Mouse (Mus musculus) embryonic facial prominence, embryonic 14.5 days (tissue): ENCODE measurements around the gene Sars2. TPM values are rescaled to one million over a fixed set of nuclear protein-coding genes. Genes with fewer than 3 reads are reported as not detected.
A peak's percentile ranks its signal among the peaks of the same experiment; 100 is the strongest.

Experiments
- ATAC-seq: fragments of 200-750 bp; cut with Nextera tagmentation; 2 replicates; pipeline ENCODE4 v1.8.0; 2017; ENCODE audit warnings: low read depth, moderate number of reproducible peaks, moderate TSS enrichment
- DNase-seq: peaks from one replicate; pipeline ENCODE4 v3.0.0-alpha.2; 2015; ENCODE audit warnings: low spot score
- H3K27ac ChIP-seq: fragments of 300-500 bp; sonication (generic); replicated peaks from 2 replicates; pipeline ENCODE4 v1.5.1; 2014; ENCODE audit warnings: low read depth, mild to moderate bottlenecking, low read length, moderate library complexity
- H3K27me3 ChIP-seq: fragments of 300-500 bp; sonication (generic); replicated peaks from 2 replicates; pipeline ENCODE4 v1.6.1; 2014; ENCODE audit warnings: low read length; ENCODE audit not compliant: control insufficient read depth, insufficient read depth
- H3K36me3 ChIP-seq: fragments of 300-500 bp; sonication (generic); 2 replicates; pipeline ENCODE4 v1.6.1; 2014; ENCODE audit warnings: low read length, mixed read lengths; ENCODE audit not compliant: control insufficient read depth, insufficient read depth
- H3K4me1 ChIP-seq: fragments of 300-500 bp; sonication (generic); 2 replicates; pipeline ENCODE4 v1.6.1; 2014; ENCODE audit warnings: antibody characterized with exemption, low read length; ENCODE audit not compliant: control insufficient read depth, insufficient read depth
- H3K4me2 ChIP-seq: fragments of 300-500 bp; sonication (generic); 2 replicates; pipeline ENCODE4 v1.6.1; 2014; ENCODE audit warnings: low read depth, mild to moderate bottlenecking, low read length, moderate library complexity, mixed read lengths
- H3K4me3 ChIP-seq: fragments of 300-500 bp; sonication (generic); 2 replicates; pipeline ENCODE4 v1.5.1; 2014; ENCODE audit warnings: low read depth, mild to moderate bottlenecking, low read length
- H3K9ac ChIP-seq: fragments of 300-500 bp; sonication (generic); 2 replicates; pipeline ENCODE4 v1.6.1; 2014; ENCODE audit warnings: low read depth, mild to moderate bottlenecking, low read length, moderate library complexity, mixed read lengths
- H3K9me3 ChIP-seq: fragments of 300-500 bp; sonication (generic); 2 replicates; pipeline ENCODE4 v1.6.1; 2016; ENCODE audit warnings: low read length; ENCODE audit not compliant: control insufficient read depth
- WGBS: fragments of 180-500 bp; shearing (Covaris S2); extraction: QIAGEN DNeasy Blood & Tissue Kit; methylation state at CpG from one replicate; pipeline ENCODE4 v1.1.7; 2014; 5-methylcytosine and 5-hydroxymethylcytosine counted together
- polyA plus RNA-seq: library from polyadenylated mRNA; unstranded; fragments of >200 nt; fragmentation: Nextera tagmentation; extraction: Ambion mirVana; gene quantifications from 2 replicates; pipeline ENCODE4 v1.2.1, GENCODE M21; 2014

The Sars2 gene
- polyA plus RNA-seq, 1 experiment from 2014 or later: 20.5 TPM

GRCm38 (mm10) chr7:28789235-28789634, 47.4 kb downstream of the Sars2 start:
- 38% methylated on average over 3 of the region's 3 CpGs for WGBS
- Histone ChIP-seq H3K36me3 (peaks cover 20% of the 10 kb centered on the region; the same call in 1 of the 2 replicates), H3K27me3 (no peaks in the 10 kb centered on the region), H3K4me1 (peaks cover 18% of the 10 kb centered on the region), H3K9me3 (no peaks in the 10 kb centered on the region), H3K9ac (no peak overlapping the region), H3K4me3 (no peak overlapping the region), H3K4me2 (no peak overlapping the region), H3K27ac (peak overlapping the region; percentile 39; the same call in 1 of the 2 replicates)
- ATAC-seq: no peak
- no peak for DNase-seq

GRCm38 (mm10) chr7:28790066-28790806, 48.4 kb downstream of the Sars2 start:
- H3K9me3 ChIP-seq: no peaks in the 10 kb centered on the region
- no peak for DNase-seq
- peaks cover 18% of the 10 kb centered on the region for H3K4me1 ChIP-seq
- no peak for ATAC-seq
- peak overlapping the region; percentile 39; the same call in 1 of the 2 replicates for H3K27ac ChIP-seq
- no peaks in the 10 kb centered on the region for H3K27me3 ChIP-seq
- WGBS: 38% methylated on average over 8 of the region's 8 CpGs
- no peak overlapping the region for H3K4me3 ChIP-seq
- H3K9ac ChIP-seq: no peak overlapping the region
- no peak overlapping the region for H3K4me2 ChIP-seq
- peaks cover 19% of the 10 kb centered on the region; the same call in 1 of the 2 replicates for H3K36me3 ChIP-seq

- ATAC-seq: no peak
- no peak overlapping the region for H3K27ac ChIP-seq
Measured at GRCm38 (mm10) chr7:28791706-28792105, 49.9 kb downstream of the Sars2 start.

GRCm38 (mm10) chr7:28792391-28793185, 50.8 kb downstream of the Sars2 start:
- ATAC-seq (no peak), DNase-seq (no peak)
- 80% methylated on average over 14 of the region's 14 CpGs for WGBS
- H3K4me3 ChIP-seq: no peak overlapping the region
- H3K9me3 ChIP-seq: no peaks in the 10 kb centered on the region
- peaks cover 25% of the 10 kb centered on the region for H3K4me1 ChIP-seq
- no peak overlapping the region for H3K27ac ChIP-seq
- H3K36me3 ChIP-seq: peaks cover 5% of the 10 kb centered on the region; the same call in 1 of the 2 replicates
- H3K9ac ChIP-seq: no peak overlapping the region
- H3K4me2 ChIP-seq: no peak overlapping the region
- no peaks in the 10 kb centered on the region for H3K27me3 ChIP-seq

More at GRCm38 (mm10) chr7:28791706-28792105, 49.9 kb downstream of the Sars2 start:
- H3K4me1 ChIP-seq: peaks cover 20% of the 10 kb centered on the region
- no peak overlapping the region for H3K4me3 ChIP-seq
- peaks cover 12% of the 10 kb centered on the region; the same call in 1 of the 2 replicates for H3K36me3 ChIP-seq
- H3K9ac ChIP-seq: no peak overlapping the region
- DNase-seq: no peak
- H3K27me3 ChIP-seq: no peaks in the 10 kb centered on the region
- H3K9me3 ChIP-seq: no peaks in the 10 kb centered on the region
- H3K4me2 ChIP-seq: no peak overlapping the region

GRCm38 (mm10) chr7:28793834-28794233, 52.0 kb downstream of the Sars2 start:
- Histone ChIP-seq H3K27me3 (no peaks in the 10 kb centered on the region), H3K27ac (no peak overlapping the region), H3K9ac (no peak overlapping the region), H3K4me2 (no peak overlapping the region), H3K4me3 (no peak overlapping the region), H3K9me3 (no peaks in the 10 kb centered on the region), H3K4me1 (peaks cover 23% of the 10 kb centered on the region), H3K36me3 (no peaks in the 10 kb centered on the region)
- 33% methylated on average over 2 of the region's 2 CpGs for WGBS
- DNase-seq (peak; percentile 38), ATAC-seq (no peak)

- ATAC-seq (no peak), DNase-seq (no peak)
- H3K36me3 ChIP-seq: no peaks in the 10 kb centered on the region
- no peak overlapping the region for H3K4me2 ChIP-seq
- WGBS: 68% methylated on average over 3 of the region's 3 CpGs
- H3K4me3 ChIP-seq: no peak overlapping the region
- H3K27ac ChIP-seq: no peak overlapping the region
- peaks cover 17% of the 10 kb centered on the region for H3K4me1 ChIP-seq
- H3K27me3 ChIP-seq: no peaks in the 10 kb centered on the region
- H3K9ac ChIP-seq: no peak overlapping the region
- H3K9me3 ChIP-seq: no peaks in the 10 kb centered on the region
Measured at GRCm38 (mm10) chr7:28794496-28794895, 52.7 kb downstream of the Sars2 start.

GRCm38 (mm10) chr7:28795832-28796231, 54.0 kb downstream of the Sars2 start:
- Histone ChIP-seq H3K4me2 (no peak overlapping the region), H3K4me1 (0 out of 2 replicates have a peak, but pooled peaks cover 7% of the 10 kb centered on the region), H3K9ac (no peak overlapping the region), H3K4me3 (no peak overlapping the region), H3K27ac (no peak overlapping the region; the same call in 1 of the 2 replicates), H3K9me3 (no peaks in the 10 kb centered on the region), H3K36me3 (no peaks in the 10 kb centered on the region), H3K27me3 (no peaks in the 10 kb centered on the region)
- ATAC-seq (no peak), DNase-seq (no peak)
- 74% methylated on average over 15 of the region's 15 CpGs for WGBS

- DNase-seq: peak; percentile 71
- no peaks in the 10 kb centered on the region for H3K9me3 ChIP-seq
- peak overlapping the region; percentile 10; the same call in 1 of the 2 replicates for H3K4me3 ChIP-seq
- ATAC-seq: peak; percentile 77
- H3K4me2 ChIP-seq: peak overlapping the region; percentile 46
- H3K27me3 ChIP-seq: no peaks in the 10 kb centered on the region
- H3K9ac ChIP-seq: peak overlapping the region; percentile 61
- peak overlapping the region; percentile 68; the same call in 1 of the 2 replicates for H3K27ac ChIP-seq
- H3K4me1 ChIP-seq: peaks cover 9% of the 10 kb centered on the region
- H3K36me3 ChIP-seq: no peaks in the 10 kb centered on the region
- WGBS: 20% methylated on average over 32 of the region's 32 CpGs
Measured at GRCm38 (mm10) chr7:28796562-28796975, 54.8 kb downstream of the Sars2 start.
